Mouse (Mus musculus) layer of hippocampus, adult 9-10 months (tissue): ENCODE measurements around the gene Ncln.

Experiments
- DNase-seq: peaks from one replicate; pipeline ENCODE4 v3.0.0; 2022; ENCODE audit warnings: low spot score

Ncln gene

DNA sequence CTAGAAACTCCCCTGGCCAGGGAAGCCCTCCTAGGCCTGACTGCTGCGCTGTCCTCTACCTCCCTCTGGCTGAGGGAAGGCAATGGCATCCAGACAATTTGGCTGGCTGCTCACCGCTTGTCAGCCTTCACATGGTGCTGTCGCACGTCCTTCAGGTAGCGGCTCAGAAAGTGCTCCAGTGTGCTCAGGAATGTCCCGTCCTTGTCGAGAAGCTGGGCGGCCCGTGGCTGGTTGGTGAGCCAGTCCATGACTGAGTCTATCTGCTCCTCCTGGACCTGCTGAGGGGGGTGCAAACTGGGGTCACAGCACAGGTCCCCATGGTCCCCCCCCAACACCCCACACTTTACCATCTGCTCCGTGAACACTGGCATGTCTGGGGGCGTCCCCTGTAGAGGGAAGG is 8.1 kb downstream of the Ncln start:
- no peak for DNase-seq

DNA sequence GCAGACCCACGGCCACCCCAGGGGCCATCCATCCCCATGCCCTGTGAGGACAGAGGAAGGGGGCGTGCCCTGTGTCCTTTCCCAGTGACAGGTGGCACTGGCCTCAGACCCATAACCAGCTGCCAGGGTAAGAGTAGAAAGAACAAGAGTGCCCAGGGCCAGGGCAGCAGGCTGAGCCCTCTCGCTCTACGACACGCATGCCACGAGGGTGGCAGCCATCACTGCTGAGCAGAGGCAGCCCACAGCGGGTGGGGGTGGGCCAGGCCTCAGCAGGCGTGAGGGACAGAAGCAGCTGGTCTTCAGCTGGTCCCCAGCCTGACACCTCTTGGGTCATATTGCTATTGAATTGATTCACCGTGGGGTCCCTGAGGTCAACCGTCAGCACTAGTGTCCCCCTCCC is 9.7 kb downstream of the Ncln start:
- no peak for DNase-seq

DNA sequence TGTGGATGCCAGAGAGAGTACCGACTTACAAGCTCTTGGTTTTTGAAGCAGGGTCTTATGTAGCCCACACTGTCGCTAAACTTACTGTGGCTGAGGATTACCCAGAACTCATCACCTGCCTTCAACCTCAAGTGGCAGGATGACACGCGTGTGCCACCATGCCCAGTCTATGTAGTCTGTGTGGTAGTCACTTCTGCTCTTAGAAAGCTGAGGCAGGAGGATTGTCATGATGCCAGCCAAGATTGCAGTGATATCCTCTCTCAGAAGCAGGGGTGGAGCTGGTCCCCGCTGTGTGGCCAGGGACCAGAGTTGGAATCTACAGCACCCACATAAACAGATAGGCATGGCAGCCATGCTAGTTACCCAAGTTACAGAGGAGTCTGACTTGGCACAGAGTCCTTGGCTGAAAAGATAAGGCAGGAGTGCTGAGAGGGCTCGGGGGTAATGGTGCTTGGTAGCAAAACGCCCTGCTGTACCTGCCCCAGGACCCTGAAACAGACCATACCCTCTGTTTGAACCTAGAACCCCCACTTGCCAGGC is 10.6 kb downstream of the Ncln start:
- no peak for DNase-seq

DNA sequence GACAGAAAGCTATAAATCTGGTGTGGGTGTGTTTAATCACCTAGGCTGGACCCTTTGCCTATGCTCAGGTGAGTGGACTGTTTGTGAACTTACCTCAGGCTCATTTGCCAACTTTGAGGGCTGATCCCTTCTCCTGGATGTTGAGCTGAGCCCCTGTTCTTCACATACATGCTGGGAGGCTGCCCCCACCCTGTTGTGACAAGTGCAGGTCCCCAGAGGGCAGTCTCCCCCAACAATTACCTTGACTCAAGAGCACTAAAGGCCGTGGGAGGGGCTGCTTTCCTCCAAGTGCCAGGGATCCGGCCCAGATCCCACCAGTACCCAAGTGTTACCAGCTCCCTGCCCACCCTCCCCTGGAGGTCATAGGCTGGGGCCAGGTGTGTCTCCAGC is 11.1 kb downstream of the Ncln start:
- no peak for DNase-seq

DNA sequence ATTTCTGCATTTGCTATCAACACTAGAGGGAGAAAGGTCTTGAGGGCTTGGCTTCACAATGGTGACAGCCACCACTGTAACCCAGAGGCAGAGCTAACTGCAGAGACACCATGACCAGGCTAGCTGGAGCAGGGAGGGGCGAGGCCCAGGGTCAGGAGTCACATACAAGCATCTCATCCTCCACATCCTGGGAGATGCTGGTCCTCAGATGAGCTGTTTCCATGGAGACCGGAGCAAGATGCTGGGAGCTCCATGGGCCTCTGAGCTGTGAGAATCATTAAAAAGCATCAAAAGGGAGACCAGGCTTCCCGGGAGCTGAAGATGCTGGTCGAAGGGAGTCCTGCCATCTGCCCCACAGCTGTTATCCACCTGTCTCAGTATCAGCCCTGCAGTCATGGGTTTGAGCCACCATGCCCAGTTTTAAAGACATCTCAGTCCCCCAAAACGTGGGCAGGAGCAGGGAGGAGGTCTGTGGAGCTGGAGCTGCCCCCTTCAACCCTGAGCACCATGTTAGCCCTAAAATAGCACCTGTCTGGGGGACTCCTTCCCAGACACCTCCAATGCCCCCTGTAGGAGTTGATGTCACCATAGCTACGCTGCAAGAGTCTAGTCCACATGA is 11.6 kb downstream of the Ncln start:
- DNase-seq, result no peak

DNA sequence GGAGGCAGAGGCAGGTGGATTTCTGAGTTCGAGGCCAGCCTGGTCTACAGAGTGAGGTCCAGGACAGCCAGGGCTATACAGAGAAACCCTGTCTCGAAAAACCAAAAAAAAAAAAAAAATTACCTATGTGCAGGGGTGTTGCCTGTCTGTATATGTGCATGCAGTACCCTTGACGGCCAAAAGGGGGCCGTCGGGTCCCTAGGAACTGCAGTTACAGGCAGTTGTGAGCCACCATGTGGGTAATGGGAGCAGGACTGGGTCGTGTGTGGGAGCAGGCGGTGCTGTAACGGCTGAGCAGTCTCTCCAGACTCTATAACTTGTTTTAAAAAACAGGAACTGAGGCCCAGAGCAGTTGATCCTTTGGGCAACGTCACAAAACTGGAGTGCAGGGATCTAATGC is 12.2 kb downstream of the Ncln start:
- DNase-seq, result no peak

DNA sequence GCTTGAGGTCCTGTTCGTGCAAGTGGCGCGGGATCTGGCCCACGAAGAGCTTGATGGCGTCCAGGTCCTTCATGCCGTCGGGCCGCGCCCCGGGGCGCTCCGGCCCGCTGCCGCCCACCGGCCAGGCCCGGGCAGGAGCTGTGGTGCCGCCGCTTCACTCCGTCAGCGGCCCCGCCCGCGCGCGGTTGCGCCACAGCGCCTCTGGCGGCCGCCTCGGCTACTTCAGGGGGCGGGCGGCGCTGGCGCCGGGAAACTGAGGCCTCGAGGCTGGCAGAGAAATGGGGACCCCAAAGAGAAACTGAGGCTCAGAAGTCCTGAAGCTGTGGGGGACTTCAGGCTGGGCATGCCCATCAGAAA is 13.7 kb downstream of the Ncln start, which contains the start of gene Celf5:
TSS of gene Celf5 (minus strand) at position 177 of the 357 bp plus-strand sequence.
- no peak for DNase-seq

DNA sequence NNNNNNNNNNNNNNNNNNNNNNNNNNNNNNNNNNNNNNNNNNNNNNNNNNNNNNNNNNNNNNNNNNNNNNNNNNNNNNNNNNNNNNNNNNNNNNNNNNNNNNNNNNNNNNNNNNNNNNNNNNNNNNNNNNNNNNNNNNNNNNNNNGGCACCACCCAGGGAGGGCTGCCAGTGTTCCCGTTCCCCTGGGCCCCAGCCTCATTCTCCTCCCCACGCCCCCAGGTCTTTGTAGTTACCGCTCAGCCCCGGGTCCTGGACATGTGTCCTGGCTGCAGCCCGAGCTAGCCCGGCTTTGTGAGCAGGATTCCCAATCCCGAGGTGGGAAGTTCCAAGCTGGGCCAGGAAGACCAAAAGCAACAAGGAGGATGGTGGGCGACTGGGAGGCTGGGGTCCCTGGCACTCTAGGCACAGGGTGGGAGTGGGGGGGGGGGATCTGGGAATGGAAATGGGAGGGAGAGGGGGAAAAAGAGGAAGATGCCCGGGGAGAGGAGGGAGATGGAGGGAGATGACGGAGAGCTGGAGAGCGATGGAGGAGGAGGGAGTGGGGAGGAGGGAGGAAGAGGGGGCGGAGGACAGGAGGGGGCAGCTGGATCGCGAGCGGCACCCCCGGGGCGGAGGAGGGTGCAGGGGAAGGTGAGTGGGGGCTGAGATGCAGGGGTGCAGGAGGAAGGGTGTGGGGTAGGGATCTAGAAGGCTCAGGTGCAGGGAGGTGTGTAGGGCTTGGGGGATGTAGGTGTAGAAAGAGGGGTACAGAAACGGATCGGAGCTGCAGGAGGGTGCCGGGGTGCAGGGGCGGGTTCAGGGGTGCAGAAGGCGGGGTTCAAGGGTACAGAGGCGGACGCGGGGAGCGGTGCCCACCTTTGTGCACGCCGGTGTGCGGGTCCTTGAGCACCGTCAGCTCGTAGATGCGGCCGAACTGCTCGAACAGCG is 14.3 kb downstream of the Ncln start:
- no peak for DNase-seq

DNA sequence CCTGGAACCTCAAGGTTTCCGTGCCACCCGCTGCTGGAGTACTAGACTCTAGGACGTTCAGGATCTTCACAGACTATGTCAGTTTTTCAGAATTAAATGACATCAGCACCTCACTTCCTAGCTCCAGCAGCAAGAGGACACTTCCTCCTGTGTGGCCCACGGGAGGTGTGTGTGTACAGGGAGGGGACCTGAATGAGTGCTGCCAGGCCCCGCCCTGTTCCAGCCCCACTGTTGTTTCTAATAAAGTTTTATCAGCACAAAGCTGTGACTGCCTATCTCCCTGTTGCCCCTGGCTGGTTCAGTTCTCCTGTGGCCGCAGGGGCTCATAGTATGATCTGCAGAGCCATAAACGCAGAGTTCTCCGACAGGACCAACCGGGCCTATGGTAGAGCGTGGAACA is 21.7 kb downstream of the Ncln start:
- DNase-seq, result no peak

DNA sequence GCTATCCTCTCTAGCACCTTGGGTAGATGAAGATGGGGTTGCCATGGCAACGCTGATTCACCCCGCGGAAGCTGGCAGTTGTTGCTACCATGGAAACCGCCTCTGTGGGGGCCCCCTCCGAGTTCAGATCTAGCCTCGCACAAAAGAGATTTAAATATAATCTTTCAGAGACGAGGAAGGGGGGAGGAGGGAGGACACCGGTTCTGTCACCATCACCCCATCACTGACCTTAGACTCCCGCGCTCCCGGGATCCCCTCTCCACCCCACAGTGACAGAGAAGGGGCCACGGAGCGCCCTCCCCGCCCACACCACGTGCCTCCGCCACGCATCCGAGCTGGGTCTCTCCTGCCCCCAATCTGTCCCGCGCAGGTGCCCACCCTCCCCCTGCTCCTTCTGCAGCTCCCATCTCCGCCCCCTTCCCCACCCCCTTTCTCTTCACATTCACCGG is 23.2 kb downstream of the Ncln start:
- DNase-seq, result no peak

DNA sequence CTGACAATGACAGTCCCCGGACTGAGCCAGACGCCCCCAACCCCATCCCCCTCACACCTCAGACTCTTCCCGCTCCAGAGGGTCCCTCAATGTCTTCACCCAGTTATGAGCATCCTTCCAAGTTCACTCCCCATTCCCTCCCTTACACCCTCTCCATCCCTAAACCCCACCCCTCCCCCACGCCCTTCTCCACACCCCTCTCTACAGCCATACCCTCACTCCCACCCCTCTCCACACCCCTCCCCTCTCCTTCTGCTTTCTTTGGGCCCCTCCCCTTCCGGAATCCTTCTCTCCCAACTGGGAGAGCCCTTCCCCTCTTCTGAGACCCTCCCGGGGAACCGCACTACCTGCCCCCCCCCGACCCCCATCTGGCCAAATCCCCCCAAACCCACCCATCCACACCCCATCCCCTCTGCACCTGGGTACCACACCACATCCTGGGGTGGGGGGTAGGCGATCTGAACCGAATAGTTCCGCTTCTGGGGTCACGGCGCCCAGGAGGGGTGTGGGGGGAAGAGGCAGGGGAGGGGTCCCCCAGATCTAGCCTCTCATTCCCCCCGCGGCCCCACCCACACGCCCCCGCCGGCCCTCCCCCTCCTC is 23.7 kb downstream of the Ncln start:
- DNase-seq, result no peak

DNA sequence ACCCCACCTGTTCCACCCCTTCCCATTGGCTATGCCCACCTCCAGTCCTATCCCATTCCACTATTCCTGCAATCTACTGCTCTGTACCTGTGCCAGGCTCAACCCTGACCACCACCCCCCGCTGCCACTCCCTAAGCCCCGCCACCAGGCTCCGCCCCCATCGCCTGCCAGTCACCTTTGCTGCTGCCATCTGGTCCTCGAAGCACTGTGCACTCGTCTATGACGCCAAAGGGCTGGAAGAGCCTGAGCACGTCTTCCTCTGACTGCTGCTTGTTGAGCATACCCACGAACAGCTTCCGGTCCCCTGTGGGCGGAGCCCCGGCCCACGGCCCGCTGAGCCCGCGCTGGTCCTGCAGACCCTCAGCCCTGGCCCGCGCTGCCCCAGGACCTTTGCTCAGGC is 25.7 kb downstream of the Ncln start:
- DNase-seq, result no peak

DNA sequence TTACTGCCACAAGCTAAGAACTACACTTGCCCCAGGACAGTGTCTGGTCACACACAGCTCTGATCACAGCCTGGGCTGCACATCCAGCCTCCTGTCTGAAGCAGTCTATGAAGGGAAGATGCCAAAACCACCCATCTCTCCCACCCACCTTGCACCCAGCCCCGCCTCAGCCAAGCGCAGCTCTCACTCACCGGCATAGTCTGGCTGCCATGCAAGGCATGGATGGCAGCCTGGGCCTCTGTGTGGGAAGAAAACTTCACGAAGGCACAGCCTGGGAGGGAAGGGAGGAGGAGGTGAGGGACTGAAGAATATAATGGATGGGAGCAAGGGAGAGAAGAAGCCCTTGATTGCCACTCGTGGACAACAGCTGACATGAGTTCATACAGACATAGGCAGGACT is 26.9 kb downstream of the Ncln start:
- DNase-seq, result no peak

DNA sequence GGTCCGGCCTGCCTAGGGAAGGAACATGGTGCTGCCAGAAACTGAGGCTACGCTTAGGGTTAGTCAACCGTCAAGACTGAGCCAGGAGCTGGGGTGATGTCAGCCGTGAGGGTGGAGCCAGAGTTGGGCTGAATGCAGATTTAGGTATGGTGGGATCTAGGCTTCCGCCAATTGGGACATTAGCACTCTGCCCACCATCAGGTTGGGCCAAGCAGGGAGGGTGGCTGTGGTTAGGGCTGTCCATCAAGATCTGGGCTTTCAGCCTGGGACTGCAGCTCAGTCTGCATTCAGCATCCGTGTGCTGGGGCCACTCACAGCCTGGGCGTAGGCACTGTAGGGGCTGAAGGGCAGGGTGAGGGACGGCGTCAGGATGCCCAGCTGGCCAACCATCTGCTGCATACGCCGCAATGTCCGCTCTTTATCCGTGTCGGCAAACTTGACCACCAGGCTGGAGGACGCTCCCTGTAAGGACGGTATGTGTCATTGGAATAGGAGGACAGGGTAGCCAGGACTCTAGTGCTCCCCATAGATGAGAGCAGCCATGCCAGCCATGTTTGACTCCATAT is 28.4 kb downstream of the Ncln start:
- DNase-seq, result no peak

DNA sequence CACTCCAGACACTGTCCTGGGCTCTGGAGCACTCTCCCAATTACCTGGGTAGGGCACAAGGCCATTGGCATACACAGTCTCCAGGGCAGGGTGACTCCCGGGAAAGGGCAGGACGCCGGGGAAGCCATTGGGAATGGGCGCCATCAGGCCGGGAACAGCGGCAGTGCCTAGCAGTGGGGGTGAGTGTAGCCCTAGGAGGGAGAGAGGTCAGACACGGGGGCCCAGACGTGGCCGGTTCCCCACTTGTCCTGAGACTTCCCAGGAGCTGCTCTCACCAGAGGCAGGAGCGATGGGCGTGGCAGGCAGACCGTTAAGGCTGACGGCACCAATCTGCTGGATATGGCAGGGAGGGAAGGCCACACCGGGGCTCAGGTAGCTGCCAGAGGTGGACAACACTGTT is 29.3 kb downstream of the Ncln start:
- no peak for DNase-seq

DNA sequence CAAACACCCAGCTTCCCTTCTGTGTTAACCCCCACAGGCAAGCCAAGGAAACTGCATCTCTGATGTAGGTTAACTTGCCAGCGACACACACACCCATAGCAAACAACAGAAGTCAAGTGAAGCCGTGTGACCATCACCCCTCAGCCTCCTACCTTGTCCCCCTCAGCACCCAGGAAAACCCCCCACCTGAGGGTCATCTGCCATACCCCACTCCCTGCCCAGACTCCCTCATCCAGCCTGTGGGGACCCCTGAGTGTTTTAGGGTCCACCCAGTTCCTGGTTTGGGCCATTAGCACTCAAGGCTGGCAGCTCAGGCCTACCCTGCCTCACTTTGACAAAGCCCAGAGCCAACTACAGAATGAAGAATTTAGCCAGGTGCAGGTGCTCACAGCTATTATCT is 30.1 kb downstream of the Ncln start:
- DNase-seq, result no peak

DNA sequence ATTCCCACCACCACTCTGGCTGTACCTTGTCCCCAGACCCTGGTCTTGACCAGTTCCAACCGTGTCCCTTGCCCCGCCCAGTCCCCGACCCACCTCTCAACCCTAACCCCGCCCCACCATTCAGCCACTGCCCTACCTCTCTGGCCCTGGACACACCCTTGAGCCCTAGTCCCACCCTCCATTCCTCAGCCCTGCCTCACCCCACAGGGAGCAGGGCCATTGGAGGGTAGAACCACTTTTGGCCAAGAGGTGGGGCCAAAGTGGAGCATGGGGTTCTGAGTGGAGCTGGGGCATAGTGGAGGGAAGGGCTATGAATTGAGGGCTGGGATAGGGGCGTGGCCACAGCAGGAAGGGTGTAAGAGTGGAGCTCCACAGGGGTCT is 30.9 kb downstream of the Ncln start:
- DNase-seq, result no peak

DNA sequence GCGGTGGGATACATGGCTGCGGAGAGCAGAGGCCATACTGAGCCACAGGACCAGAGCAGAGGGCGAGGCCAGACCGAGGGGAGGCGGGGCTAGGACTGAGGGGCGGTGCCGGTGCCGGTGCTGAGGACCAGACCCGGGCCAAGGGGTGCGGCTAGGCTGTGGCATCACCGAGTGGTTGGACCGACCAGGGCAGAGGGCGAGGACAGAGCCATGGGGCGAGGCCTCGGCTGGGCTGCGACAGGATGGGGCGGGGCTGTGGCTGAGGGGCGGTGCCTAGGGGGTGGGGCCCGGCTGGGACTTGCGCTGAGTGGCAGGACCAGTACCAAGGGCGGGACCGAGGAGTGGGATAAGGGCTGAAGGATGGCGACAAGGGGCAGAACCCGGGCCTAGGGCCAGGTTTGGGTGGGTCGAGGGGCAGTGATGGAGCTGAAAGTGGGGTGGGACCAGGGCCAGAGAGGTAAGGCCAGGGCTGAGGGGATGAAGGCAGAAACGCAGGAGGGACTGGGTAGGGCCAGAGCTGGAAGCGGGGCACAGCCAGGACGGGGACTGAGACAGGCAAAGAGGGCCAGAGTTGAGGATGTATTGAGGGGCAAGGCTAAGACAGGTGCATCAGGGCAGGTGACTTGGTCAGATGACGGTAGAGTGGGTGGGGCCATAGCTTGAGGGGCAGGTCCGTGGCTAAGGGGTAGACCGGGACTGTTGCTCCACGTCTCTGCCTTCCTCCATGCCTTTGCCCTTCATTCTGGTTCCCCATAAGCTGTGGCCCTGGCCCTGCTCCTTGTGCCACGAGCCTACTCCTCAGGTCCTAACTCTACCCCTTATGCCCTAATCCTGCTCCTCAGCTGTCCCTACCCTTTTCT is 31.6 kb downstream of the Ncln start:
- DNase-seq, result no peak

DNA sequence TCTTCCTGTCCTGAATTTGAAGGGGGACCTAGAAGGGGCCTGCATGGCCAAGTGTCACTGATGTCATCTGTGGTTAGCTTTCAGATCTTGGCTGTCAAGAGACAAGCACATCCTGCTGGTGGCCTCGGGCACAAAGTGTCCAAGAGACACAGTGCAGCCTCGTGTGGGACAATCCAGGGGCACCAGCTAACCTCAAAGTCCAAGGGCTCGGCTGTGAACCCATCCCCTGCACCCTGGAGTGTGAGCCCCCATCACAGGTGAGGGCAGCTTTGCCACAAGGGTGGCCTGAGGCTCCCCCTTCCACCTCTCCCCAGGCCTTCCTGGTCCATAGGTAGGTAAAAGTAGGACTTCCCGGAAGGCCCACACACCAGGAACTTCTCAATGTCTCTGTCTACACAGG is 32.7 kb downstream of the Ncln start:
- no peak for DNase-seq

DNA sequence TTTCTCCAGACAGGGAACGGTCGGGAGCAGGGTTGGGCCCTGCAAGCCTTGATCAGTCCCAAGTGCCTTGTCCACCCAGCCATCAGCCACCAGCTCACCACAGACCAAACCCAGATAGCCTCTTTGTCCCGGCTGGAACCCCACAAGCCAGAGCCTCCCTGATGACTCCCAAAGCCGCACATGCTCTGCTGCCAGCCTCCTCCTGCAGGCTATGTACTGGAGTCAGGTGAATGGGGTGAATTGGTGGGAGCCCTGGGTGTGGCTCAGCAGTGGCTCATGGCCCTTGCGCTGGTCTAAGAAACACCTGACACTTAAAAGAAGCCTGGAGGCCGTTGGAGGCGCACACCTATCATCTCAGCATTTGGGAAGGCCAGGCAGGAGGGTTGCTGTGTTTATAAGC is 33.3 kb downstream of the Ncln start:
- DNase-seq, result no peak

DNA sequence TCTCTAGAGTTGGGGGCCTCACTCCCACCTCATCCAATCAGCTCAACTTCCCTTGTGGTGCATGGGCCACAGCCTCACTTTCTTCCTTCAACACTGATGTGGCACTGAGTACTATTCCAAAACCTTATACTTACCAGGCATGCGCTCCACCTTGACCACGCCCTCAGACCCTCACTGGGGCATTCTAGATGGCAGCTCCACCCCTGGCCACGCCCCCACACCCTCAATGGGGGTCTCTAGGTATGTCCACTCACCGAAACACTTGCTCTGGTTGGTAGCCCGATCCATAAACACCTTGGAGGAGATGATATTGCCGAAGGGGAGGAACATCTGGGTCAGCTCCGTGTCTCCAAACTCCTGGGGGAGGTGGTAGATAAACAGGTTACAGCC is 33.8 kb downstream of the Ncln start:
- no peak for DNase-seq
